7 mouse cellular contexts compared by ENCODE assay signal in genomic region chr19:3282572-3283467, GRCm38 (mm10). TPM values are rescaled to one million over a fixed set of nuclear protein-coding genes. Genes with fewer than 3 reads are reported as not detected.
DNase-seq lines count a peak whose midpoint lies in the region; ATAC-seq and TF ChIP-seq lines count a peak whose summit lies in the region.

Mrpl21 (plus strand) TSS chr19:3282901.
Ighmbp2 (minus strand) TSS chr19:3283017.

- TF ChIP-seq POLR2A in small intestine, adult 2 months (IDR thresholded peaks at IDR 0.05; ENCODE audit: low read depth, low read length) = peak; percentile 68

- H3K36me3 ChIP-seq in embryonic facial prominence, embryonic 10.5 days (replicated peaks) = peaks cover 65% of the 10 kb centered on the region
- H3K36me3 ChIP-seq in intestine, postnatal 0 days (ENCODE audit: control insufficient read depth, insufficient read depth) = peaks cover 42% of the 10 kb centered on the region
- H3K36me3 ChIP-seq in midbrain, embryonic 12.5 days = peaks cover 53% of the 10 kb centered on the region
- H3K36me3 ChIP-seq in small intestine, adult 2 months (ENCODE audit: control insufficient read depth, insufficient read depth, low read length) = peaks cover 18% of the 10 kb centered on the region; the same call in 1 of the 2 replicates

- DNase-seq in adrenal gland, postnatal 10 days = peak; percentile 94
- DNase-seq in embryonic facial prominence, embryonic 10.5 days (ENCODE audit: low spot score) = peak; percentile 91
- DNase-seq in gonadal fat pad, adult 2 months (ENCODE audit: low read depth) = peak; percentile 45
- DNase-seq in left cerebral cortex, postnatal 4 days = peak; percentile 88

- peak within 1 kb of the TSS; percentile 73 for H3K4me3 ChIP-seq in embryonic facial prominence, embryonic 10.5 days
- H3K4me3 ChIP-seq in intestine, postnatal 0 days (ENCODE audit: low read depth, low read length) = peak within 1 kb of the TSS; percentile 95
- H3K4me3 ChIP-seq in midbrain, embryonic 12.5 days = peak within 1 kb of the TSS; percentile 83
- peak within 1 kb of the TSS; percentile 81 for H3K4me3 ChIP-seq in small intestine, adult 2 months (ENCODE audit: low read depth, low read length)

- peak; percentile 89 for ATAC-seq in intestine, postnatal 0 days
- peak; percentile 91 for ATAC-seq in midbrain, embryonic 12.5 days (ENCODE audit: low FRiP score, low read depth)

- H3K9me3 ChIP-seq in embryonic facial prominence, embryonic 10.5 days = no peaks in the 10 kb centered on the region
- H3K9me3 ChIP-seq in intestine, postnatal 0 days (ENCODE audit: control insufficient read depth) = no peaks in the 10 kb centered on the region
- no peaks in the 10 kb centered on the region for H3K9me3 ChIP-seq in midbrain, embryonic 12.5 days

- under 1% methylated on average over 49 of the region's 49 CpGs for whole genome bisulfite sequencing in embryonic facial prominence, embryonic 10.5 days
- under 1% methylated on average over 49 of the region's 49 CpGs for WGBS in intestine, postnatal 0 days
- under 1% methylated on average over 49 of the region's 49 CpGs for WGBS in midbrain, embryonic 12.5 days
- under 1% methylated on average over 49 of the region's 49 CpGs for WGBS in small intestine, adult 2 months

- intact Hi-C loops in left cerebral cortex, postnatal 4 days (cut with DNase I) = no loop called here

- H3K27ac ChIP-seq in embryonic facial prominence, embryonic 10.5 days (replicated peaks) = peak within 1 kb of the TSS; percentile 88
- H3K27ac ChIP-seq in intestine, postnatal 0 days (ENCODE audit: low read depth, low read length) = peak within 1 kb of the TSS; percentile 60
- H3K27ac ChIP-seq in midbrain, embryonic 12.5 days (replicated peaks) = peak within 1 kb of the TSS; percentile 69
- H3K27ac ChIP-seq in small intestine, adult 2 months (ENCODE audit: insufficient read depth, low read depth, low read length) = peak within 1 kb of the TSS; percentile 14; the same call in 1 of the 2 replicates

- peaks cover 18% of the 10 kb centered on the region for H3K4me1 ChIP-seq in embryonic facial prominence, embryonic 10.5 days
- no peaks in the 10 kb centered on the region for H3K4me1 ChIP-seq in intestine, postnatal 0 days (replicated peaks; ENCODE audit: control insufficient read depth, insufficient read depth, low read length)
- H3K4me1 ChIP-seq in midbrain, embryonic 12.5 days = peaks cover 17% of the 10 kb centered on the region
- peaks cover 6% of the 10 kb centered on the region; the same call in 1 of the 2 replicates for H3K4me1 ChIP-seq in small intestine, adult 2 months (ENCODE audit: control insufficient read depth, insufficient read depth, insufficient read length, low read length)

- H3K9ac ChIP-seq in intestine, postnatal 0 days (ENCODE audit: low read depth, low read length) = peak within 1 kb of the TSS; percentile 84
- H3K9ac ChIP-seq in midbrain, embryonic 12.5 days (replicated peaks) = peak within 1 kb of the TSS; percentile 62

- no peaks in the 10 kb centered on the region for H3K27me3 ChIP-seq in embryonic facial prominence, embryonic 10.5 days (replicated peaks; ENCODE audit: low read depth, poor library complexity, severe bottlenecking)
- no peaks in the 10 kb centered on the region for H3K27me3 ChIP-seq in intestine, postnatal 0 days (replicated peaks; ENCODE audit: control insufficient read depth, insufficient read depth, low read length)
- no peaks in the 10 kb centered on the region for H3K27me3 ChIP-seq in midbrain, embryonic 12.5 days
- H3K27me3 ChIP-seq in small intestine, adult 2 months (ENCODE audit: control insufficient read depth, insufficient read depth, low read length) = no peaks in the 10 kb centered on the region

- peak; percentile 2; the same call in 1 of the 2 replicates for TF ChIP-seq CTCF in intestine, postnatal 0 days (IDR thresholded peaks at IDR 0.05; ENCODE audit: low read depth)
- TF ChIP-seq CTCF in small intestine, adult 2 months (IDR thresholded peaks at IDR 0.05; ENCODE audit: extremely low read depth, insufficient read length, insufficient replicate concordance, low read depth, low read length) = no peak

- peak within 1 kb of the TSS; percentile 88 for H3K4me2 ChIP-seq in intestine, postnatal 0 days (replicated peaks; ENCODE audit: low read depth)
- peak within 1 kb of the TSS; percentile 65 for H3K4me2 ChIP-seq in midbrain, embryonic 12.5 days (replicated peaks)

RNA-seq across cellular contexts. Expression of gene Mrpl21, which starts in this region (rescaled TPM):
- 10 to 100 TPM; 82.2 to 91.3 TPM for total RNA-seq in adrenal gland, postnatal 10 days (2021)
- 143 and 148 TPM in 2 replicates for polyA plus RNA-seq in embryonic facial prominence, embryonic 10.5 days (2016; fragmentation: Nextera tagmentation; extraction: Ambion mirVana)
- 33.5 and 38.8 TPM in 2 replicates for polyA plus RNA-seq in gonadal fat pad, adult 2 months (2012; rRNA removed)
- polyA plus RNA-seq in intestine, postnatal 0 days (2015; fragmentation: Nextera tagmentation; extraction: Ambion mirVana) = 69.1 and 75.1 TPM in 2 replicates
- 10 to 100 TPM; 51.5 to 52.5 TPM for total RNA-seq in left cerebral cortex, postnatal 4 days (2021)
- polyA plus RNA-seq in midbrain, embryonic 12.5 days (2016; fragmentation: Nextera tagmentation; extraction: Ambion mirVana) = 113 and 117 TPM in 2 replicates
- 29.0 and 34.3 TPM in 2 replicates for polyA plus RNA-seq in small intestine, adult 2 months (2012; rRNA removed)

RNA-seq across cellular contexts. Expression of gene Ighmbp2, which starts in this region (rescaled TPM):
- total RNA-seq in adrenal gland, postnatal 10 days (2021) = 1 to 10 TPM; 5.8 to 8.4 TPM
- 12.3 and 13.8 TPM in 2 replicates for polyA plus RNA-seq in embryonic facial prominence, embryonic 10.5 days (2016; fragmentation: Nextera tagmentation; extraction: Ambion mirVana)
- polyA plus RNA-seq in gonadal fat pad, adult 2 months (2012; rRNA removed) = 6.2 and 7.4 TPM in 2 replicates
- 3.2 and 3.7 TPM in 2 replicates for polyA plus RNA-seq in intestine, postnatal 0 days (2015; fragmentation: Nextera tagmentation; extraction: Ambion mirVana)
- total RNA-seq in left cerebral cortex, postnatal 4 days (2021) = 10 to 100 TPM; 13.5 TPM
- polyA plus RNA-seq in midbrain, embryonic 12.5 days (2016; fragmentation: Nextera tagmentation; extraction: Ambion mirVana) = 10.8 and 13.0 TPM in 2 replicates
- 2.3 and 5.1 TPM in 2 replicates for polyA plus RNA-seq in small intestine, adult 2 months (2012; rRNA removed)

Comparison
In these comparisons a context has a peak if more than half of its experiments do, and no peak if none do; other contexts are left out.
1. Peak in every context shown above with its lines: DNase-seq, ATAC-seq, H3K4me3 ChIP-seq and H3K27ac ChIP-seq.
2. H3K27ac ChIP-seq: peak in every context shown above with its lines; median percentile 88 in embryonic facial prominence, embryonic 10.5 days; 69 in midbrain, embryonic 12.5 days; 60 in intestine, postnatal 0 days; 14 in small intestine, adult 2 months.